Mouse (Mus musculus) A20 (cell line): ENCODE data around the gene Amhr2.

Experiments
- DNase-seq: peaks from one replicate; pipeline ENCODE4 v3.0.0-alpha.2; 2011; ENCODE audit warnings: low read depth, low spot score

The Amhr2 gene

DNA sequence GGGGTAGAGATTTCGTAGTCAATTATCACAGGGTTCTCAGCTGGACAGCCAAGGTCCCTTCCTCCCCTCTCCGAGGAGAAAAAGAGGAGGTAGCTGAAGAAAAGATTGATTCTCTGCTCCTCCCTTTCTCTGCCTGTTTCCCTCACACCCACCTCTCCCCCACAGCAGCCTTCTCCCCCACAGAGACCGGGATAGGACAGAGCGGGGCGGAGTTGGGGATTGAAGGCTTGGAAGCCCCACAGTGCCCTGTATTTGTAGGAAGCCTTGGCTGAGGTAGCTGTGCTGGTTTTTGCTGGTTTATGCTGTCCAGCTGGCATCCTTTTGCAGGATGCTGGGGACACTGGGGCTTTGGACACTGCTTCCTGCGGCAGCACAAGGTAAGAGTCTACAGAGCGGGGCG is at the start of gene Amhr2:
Gene Amhr2 (plus strand): TSS at position 222 of the 400 bp plus-strand sequence.
- no peak for DNase-seq

DNA sequence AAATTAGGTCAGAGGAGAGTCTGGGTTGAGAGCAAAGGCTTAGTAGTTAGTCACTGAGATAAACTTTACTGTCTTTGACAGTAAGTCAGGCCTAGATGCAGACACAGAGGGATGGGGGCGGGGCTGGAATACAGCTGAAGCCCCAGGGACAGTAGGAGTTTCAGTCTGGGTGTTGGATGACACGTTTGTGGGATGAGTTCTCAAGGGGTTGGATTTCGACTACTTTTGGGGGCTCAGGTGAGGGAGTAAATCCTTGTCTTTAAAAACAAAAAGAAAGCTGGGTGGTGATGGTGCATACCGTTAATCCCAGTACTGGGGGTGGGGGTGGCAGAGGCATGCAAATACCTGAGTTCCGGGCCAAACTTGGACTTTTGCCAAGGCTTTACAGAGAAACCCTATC is 46.5 kb upstream of the Amhr2 start:
- peak; percentile 69 for DNase-seq

DNA sequence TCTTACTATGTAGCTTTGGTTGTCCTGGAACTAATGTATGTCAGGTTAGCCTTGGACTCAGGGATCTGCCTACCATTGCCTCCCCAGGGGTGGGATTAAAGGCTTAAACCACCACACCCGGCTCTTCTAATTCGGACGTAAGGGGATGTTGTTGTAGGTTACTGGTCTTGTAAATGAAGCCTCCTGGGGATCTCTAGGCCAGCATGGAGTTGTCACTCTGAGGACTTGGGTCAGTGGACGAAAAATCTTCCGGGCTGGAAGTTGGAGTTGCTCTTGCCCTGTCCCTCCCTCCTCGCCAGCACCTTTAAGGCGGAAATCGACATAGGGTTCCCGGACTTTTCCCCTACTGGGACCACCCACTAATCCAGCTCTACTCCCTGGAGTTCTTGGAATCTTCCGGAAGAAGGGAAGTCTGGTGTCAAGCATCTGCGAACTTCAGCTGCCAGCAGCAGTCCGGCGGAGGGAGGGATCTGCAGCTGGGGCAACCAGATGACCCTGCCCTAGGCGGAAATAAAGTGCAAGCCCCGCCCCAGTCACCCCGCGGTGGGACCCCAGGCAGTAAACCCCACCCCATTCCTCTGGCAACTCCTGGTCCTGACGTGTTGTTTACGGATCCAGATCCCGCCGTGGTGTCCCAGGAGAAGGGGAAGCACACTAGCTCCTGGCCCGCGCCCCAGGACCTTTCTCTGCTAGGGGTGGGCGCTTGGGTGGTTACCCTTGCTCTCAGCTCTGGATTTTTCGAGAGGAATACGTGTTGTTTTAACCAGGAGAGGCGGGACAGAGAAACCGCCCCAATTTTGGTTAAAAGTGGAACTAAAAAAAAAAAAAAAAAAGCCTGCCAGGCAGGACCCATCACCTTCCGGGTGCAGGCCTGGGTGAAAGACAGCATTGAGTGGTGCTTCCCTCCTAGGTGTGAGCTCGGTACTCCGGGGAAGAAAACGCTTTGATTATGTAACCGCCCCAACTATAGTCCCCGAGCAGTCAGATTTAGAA is 45.6 kb upstream of the Amhr2 start:
- DNase-seq: peak; percentile 91

DNA sequence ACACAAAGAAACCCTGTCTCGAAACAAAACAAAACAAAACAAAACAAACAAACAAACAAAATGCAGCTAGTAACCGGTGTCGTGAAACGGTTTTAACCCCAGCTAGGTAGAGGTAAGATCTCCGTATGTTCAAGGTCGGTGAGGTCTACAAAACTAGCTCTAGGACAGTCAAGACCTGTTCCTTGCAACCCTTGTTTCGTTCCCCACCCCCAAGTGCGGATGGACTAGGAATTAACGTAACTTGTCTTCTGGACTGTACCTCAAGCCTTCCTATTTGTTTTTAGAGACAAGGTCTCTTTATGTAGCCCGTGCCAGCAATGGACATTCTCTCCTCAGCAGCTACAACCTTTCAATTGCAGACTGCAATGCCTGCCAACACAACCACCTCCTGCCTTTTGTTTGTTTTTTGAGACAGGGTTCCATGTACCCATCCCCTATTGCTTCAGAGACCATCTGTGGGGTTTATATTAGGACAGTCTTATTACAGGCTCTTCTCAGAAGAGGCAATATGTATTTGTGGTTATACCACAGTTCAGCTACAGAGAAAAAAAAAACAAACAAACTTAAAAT is 44.6 kb upstream of the Amhr2 start:
- peak; percentile 36 for DNase-seq

DNA sequence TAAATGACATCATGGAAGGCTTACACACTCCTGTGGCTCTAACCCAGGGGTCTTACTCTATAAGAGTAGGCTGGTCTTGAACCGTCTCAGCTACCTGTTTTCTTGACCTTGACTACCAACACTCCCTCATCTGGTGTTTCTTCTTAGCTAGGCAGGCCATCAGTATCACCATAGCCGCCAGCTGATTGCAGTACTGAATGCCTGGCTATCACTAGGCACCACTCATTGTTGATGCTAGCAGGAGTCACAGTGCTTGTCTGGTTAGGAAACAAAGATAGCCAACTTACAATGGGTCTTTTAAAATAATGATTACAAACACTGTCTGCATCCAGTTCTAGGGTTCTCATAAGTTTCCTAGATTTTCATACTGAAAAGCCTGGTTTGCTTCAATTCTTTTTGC is 43.9 kb upstream of the Amhr2 start:
- no peak for DNase-seq

DNA sequence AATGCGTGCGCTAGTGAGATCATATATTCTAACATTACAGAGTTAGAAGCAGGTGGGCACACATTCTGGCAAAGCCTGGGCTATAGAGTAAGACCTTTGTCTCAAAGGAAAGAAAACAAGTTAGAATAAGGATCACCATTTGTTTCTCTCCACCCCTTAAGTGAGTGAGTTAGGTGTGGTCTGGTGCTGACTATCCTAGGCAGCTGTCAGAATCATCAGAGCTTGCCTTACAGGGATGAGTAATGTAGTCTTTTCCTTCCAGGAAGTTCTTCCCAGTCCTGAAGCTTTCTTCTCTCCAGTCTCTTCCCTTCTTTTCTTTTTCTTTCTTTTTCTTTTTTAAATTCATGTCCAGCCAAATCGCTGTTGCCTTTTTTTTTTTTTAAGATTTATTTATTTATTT is 43.0 kb upstream of the Amhr2 start:
- no peak for DNase-seq

DNA sequence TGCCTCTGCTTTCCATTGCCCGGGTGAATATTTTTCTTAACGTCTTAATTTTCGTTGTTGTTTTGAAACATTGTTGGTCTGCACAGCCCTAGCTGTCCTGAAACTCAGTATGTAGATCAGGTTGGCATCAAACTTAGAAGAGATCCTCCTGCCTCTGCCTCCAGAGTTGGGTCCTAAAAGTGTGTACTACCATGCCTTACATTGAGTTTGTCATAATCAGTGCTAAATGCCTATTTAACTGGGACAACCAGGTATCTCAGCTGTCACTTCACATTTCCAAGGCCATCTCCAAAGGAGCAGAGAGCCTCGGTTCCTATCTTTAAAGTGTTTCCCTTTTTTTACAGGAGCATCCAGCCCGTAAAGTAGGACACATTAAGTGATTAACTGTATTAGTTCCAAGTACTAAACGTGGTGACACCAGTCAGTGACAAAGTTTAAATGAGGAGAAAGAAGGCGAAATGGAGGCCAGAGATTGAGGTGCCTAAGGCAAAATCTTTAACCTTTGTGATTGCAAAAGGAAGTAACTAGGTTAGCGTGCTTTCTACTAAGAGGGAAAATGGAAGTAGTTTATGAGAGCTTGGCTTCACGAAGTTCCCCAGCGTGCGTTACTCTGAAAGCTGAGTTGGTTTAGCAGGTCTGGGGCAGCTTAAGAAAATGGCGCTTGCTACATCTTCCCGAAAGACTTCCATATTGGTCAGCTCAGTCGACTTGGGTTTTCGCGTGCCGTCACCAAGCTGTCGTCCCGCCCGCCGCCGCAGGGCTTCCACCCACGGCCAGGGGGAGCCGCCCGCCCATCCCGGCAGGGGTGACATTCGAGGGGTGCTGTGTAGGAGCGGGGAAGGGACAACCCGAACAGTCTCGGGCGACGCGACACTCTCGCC is 40.3 kb upstream of the Amhr2 start:
- no peak for DNase-seq

DNA sequence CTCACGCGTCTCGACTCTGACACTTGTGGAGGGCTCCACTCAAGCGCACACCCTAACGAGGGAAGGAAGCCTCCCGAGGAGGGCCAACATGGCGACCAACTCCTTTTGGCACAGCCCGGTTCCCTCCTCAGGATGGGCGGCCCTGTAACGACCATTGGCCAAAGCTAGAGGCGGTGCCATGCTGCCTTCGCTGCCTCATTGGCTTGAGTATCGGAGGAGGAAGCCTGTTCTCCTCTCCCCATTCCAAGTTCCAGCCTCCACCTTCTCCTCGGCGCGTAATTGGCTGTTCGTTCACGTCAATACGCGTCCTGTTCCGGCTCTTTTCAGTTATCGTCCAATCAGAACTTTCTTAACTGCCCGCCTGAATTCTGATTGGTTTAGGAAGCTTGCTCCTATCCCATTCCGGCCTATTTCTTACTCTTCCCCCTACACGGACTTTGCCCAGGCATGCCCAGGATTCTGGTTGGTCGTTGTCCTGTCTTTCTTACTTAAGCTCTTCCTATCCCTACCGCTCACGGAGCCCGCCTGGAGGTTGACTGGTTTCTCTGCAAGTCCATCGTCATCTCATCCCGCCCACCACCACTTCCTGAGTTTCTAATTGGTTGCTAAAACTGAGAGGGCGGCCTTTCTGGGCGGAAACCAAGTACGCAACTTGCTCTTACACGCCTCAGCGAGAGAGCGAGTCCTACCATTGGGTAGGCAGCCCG is 39.5 kb upstream of the Amhr2 start, which contains the start of gene Sp1:
Gene Sp1 (plus strand): TSS at position 655 of the 707 bp plus-strand sequence.
- DNase-seq: peak; percentile 100

DNA sequence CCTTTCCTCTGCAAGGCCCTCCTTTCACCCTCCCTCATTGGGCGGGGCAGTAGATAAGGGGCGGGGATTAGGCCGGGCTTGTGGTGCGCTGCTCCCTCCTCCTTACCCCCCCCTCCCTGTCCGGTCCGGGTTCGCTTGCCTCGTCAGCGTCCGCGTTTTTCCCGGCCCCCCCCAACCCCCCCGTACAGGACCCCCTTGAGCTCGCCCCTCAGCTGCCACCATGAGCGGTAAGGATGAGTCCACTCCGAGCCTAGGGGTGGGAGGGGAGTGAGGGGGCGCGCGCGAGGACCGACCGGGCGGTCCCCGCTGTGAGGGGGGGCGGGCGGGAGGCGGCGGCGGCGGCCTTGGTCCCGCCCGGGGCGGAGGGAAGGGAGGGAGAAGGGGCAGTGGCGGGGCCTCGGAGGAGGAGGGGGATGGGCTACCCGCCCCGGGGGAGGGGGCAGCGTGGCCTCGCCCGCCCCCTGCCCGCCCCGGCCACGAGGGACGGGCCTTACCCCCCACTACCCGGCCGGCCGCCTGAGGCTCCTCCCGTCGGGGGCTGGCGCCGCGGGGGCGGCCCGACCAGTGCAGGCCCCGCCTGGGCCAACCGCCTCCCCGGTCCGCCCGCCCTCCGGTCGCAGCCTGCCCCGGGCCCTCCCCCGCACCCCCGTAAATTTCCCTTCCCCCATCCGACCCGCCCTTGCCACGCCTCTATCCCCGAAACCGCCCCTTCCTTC is 38.8 kb upstream of the Amhr2 start:
- peak; percentile 91 for DNase-seq

DNA sequence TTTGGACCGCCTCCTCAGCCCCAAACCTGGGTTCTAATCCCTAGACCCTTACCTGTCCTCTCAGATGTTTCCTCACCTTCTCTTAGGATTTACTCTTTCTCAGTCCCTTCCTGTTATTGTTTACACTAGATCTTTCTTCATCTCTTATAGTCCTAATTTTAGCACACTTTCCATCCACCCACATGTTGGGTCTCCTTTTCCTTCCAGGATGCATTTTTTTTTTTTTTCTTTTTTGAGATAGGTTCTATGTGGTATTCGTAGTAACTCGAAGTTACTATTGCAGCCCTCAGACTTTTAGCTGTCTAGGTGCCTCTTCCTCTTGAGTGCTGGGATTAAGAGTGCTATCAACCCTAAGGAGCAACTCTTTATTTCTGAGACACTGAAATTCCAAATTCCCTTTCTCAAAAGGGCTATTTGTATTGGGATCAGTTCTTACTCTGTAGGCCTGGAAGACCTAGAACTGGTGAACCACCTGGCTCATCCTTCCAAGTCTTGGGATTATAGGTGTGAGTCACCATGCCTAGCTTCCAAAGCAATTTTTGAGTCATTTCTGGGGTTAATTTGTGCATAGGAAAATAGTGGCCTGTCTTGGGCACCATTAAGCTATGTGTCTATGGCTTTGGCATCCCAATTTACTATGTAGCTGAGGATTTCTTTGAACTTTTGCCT is 38.1 kb upstream of the Amhr2 start:
- DNase-seq: no peak

DNA sequence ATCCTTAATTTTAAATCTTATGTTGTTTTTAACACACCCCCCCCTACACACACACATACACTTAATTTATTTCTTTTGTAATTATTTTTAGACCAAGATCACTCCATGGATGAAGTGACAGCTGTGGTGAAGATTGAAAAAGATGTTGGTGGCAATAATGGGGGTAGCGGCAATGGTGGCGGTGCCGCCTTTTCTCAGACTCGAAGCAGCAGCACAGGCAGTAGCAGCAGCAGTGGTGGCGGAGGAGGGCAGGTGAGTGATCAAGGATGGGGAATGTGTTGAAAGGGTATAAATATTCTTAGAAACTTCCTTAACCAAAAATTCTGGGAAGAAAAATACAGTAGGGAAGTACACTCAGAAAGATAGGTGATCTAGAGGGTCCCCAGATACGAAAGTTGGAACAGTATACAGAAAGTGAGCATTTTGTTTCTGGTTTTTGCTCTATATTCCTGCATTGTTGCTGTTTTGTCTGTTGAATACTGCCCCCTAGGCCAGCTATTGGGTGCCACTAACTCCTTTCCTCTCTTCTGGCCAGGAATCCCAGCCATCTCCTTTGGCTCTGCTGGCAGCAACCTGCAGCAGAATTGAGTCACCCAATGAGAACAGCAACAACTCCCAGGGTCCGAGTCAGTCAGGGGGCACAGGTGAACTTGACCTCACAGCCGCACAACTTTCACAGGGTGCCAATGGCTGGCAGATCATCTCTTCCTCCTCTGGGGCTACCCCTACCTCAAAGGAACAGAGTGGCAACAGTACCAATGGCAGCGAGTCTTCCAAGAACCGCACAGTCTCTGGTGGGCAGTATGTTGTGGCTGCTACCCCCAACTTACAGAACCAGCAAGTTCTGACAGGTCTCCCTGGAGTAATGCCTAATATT is 37.2 kb upstream of the Amhr2 start:
- DNase-seq: no peak

DNA sequence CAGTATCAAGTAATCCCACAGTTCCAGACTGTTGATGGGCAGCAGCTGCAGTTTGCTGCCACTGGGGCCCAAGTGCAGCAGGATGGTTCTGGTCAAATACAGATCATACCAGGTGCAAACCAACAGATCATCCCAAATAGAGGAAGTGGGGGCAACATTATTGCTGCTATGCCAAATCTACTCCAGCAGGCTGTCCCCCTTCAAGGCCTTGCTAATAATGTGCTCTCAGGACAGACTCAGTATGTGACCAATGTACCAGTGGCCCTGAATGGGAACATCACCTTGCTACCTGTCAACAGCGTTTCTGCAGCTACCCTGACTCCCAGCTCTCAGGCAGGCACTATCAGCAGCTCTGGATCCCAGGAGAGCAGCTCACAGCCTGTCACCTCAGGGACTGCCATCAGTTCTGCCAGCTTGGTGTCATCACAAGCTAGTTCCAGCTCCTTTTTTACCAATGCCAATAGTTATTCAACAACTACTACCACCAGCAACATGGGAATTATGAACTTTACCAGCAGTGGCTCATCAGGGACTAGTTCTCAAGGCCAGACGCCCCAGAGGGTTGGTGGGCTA is 36.5 kb upstream of the Amhr2 start:
- peak; percentile 42 for DNase-seq

DNA sequence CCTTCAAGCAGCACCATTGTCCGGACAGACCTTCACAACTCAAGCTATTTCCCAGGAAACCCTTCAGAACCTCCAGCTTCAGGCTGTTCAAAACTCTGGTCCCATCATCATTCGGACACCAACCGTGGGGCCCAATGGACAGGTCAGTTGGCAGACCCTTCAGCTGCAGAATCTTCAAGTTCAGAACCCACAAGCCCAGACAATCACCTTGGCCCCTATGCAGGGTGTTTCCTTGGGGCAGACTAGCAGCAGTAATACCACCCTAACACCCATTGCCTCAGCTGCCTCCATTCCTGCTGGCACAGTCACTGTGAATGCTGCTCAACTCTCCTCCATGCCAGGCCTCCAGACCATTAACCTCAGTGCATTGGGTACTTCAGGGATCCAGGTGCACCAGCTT is 35.9 kb upstream of the Amhr2 start:
- no peak for DNase-seq

DNA sequence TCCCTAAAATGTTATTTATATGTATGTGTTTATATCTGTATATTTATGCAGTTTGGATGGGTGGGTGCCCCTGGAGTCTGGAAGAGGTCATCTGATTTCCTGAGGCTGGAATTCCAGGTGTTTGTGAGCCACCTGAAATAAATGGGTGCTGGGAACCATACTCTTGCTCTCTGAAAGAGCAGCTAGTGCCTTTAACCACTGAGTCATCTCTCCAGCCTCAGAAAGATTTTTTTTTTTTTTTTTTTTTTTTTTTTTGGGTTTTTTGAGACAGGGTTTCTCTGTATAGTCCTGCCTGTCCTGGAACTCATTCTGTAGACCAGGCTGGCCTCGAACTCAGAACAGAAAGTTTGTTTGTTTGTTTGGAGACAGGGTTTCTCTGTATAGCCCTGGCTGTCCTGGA is 34.1 kb upstream of the Amhr2 start:
- no peak for DNase-seq

DNA sequence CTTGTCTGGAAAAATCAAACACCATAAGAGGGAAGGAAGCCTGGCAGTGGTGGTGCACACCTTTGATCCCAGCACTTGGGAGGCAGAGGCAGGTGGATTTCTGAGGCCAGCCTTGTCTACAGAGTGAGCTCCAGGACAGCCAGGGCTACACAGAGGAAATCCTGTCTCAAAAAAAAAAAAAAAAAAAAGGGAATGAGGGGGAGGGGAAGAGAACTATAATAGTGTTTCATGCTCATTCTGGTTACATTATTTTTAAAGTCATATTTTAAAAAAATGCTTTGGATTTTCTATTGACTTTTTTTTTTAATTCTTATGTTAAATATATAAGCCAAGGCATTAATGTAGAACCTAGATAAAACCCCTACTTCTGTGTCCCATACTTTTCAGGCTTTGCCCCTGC is 31.5 kb upstream of the Amhr2 start:
- DNase-seq: no peak

DNA sequence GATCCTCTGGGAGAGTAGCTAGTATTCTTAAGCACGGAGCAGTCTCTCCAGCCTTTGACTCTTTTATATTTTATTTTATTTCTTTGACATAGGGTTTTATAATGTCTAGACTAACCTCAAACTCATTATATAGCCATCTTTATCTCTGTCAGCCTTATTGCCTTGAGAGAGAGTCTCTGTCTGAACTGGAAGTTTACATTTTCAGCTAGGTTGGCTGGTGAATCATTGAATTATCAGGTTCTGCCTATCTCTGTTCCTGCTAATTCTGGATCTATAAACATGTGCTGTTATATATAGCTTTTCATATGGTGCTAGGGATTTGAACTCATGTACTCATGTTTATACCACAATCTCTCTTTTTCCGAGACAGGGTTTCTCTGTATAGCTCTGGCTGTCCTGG is 27.6 kb upstream of the Amhr2 start:
- no peak for DNase-seq

DNA sequence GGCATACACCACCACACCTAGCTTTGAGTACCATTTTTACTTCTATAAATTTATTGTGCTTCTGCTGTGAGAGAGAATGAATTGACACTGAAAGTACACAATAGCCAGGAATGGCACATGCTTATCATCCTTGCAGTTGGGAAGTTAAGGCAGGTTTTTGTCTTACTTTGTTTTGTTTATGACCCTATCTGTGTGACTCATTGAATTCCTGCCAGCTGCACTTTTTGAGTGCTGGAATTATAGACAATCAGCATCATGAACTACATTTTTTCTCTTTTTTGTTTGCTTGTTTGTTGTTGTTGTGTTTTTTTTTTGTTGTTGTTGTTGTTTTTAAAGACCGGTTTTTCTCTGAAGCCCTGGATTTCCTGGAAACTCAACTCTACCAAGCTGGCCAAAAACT is 24.2 kb upstream of the Amhr2 start:
- DNase-seq: no peak

DNA sequence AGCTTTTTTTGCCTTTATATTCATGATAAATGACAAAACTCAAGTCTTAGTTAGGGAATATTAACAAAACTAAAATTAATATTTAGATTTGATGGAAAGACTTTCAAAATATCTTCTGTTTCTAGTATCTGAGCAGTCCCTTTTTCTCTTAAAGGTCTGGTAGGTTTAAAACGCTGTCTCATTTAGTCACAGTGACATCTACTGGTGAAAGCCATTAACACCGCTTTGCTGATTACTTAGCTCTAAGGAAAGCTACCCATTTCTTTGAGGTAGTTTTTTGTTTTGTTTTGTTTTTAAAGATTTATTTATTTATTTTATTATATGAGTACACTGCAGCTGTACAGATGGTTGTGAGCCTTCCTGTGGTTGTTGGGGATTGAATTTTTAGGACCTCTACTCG is 23.7 kb upstream of the Amhr2 start:
- peak; percentile 70 for DNase-seq
